ENCODE assay signal across 11 mouse cellular contexts in genomic region chr16:17499249-17499883, GRCm38 (mm10). TPM values are rescaled to one million over a fixed set of nuclear protein-coding genes. Genes with fewer than 3 reads are reported as not detected.
A peak's percentile ranks its signal among the peaks of the same experiment; 100 is the strongest.
DNase-seq lines count a peak whose midpoint lies in the region; ATAC-seq and TF ChIP-seq lines count a peak whose summit lies in the region.
"Had no signal": no experiment of that assay in that cellular context is flagged by ENCODE, and none has a peak within 500 bp of the region (broad histone marks: within the 10 kb centered on the region; RNA-seq: fewer than 3 reads in every experiment).

No protein-coding gene starts in this region.

- no peaks in the 10 kb centered on the region for H3K9me3 ChIP-seq in forebrain, embryonic 16.5 days (ENCODE audit: control insufficient read depth, low read length)
- H3K9me3 ChIP-seq in midbrain, embryonic 12.5 days = no peaks in the 10 kb centered on the region

- WGBS in forebrain, embryonic 16.5 days = 18% methylated on average over 10 of the region's 10 CpGs
- 14% methylated on average over 10 of the region's 10 CpGs for WGBS in midbrain, embryonic 12.5 days

- ATAC-seq in forebrain, embryonic 16.5 days = peak; percentile 77
- ATAC-seq in midbrain, embryonic 12.5 days (ENCODE audit: low FRiP score, low read depth) = peak; percentile 80
- ATAC-seq in activated CD4-positive, CD25-positive, alpha-beta regulatory T cell, adult 4 months = no peak

- no peak overlapping the region for H3K4me3 ChIP-seq in forebrain, embryonic 16.5 days (replicated peaks; ENCODE audit: low read length)
- no peak overlapping the region for H3K4me3 ChIP-seq in midbrain, embryonic 12.5 days

- TF ChIP-seq CTCF in brain, embryonic 14.5 days (IDR thresholded peaks at IDR 0.05; ENCODE audit: borderline replicate concordance, extremely low read depth, insufficient read depth, insufficient read length) = no peak

- no peak overlapping the region for H3K4me2 ChIP-seq in forebrain, embryonic 16.5 days (ENCODE audit: low read length)
- peak overlapping the region; percentile 9; the same call in 1 of the 2 replicates for H3K4me2 ChIP-seq in midbrain, embryonic 12.5 days (replicated peaks)

- TF ChIP-seq POLR2A in brain, embryonic 14.5 days (IDR thresholded peaks at IDR 0.05; ENCODE audit: borderline replicate concordance, extremely low read depth, insufficient read depth, insufficient read length, poor library complexity, severe bottlenecking) = no peak

- no peaks in the 10 kb centered on the region for H3K36me3 ChIP-seq in forebrain, embryonic 16.5 days (ENCODE audit: control insufficient read depth, insufficient read depth)
- H3K36me3 ChIP-seq in midbrain, embryonic 12.5 days = no peaks in the 10 kb centered on the region

- peaks cover 15% of the 10 kb centered on the region for H3K4me1 ChIP-seq in forebrain, embryonic 16.5 days (replicated peaks; ENCODE audit: control insufficient read depth, insufficient read depth, low read length)
- peaks cover 21% of the 10 kb centered on the region for H3K4me1 ChIP-seq in midbrain, embryonic 12.5 days

- no peaks in the 10 kb centered on the region for H3K27me3 ChIP-seq in forebrain, embryonic 16.5 days (replicated peaks; ENCODE audit: control insufficient read depth, insufficient read depth, low read length)
- H3K27me3 ChIP-seq in midbrain, embryonic 12.5 days = no peaks in the 10 kb centered on the region

- no peak overlapping the region for H3K9ac ChIP-seq in forebrain, embryonic 16.5 days (replicated peaks; ENCODE audit: low read depth, low read length)
- no peak overlapping the region; the same call in 1 of the 2 replicates for H3K9ac ChIP-seq in midbrain, embryonic 12.5 days (replicated peaks)

- H3K27ac ChIP-seq in forebrain, embryonic 16.5 days (ENCODE audit: low read length) = no peak overlapping the region
- H3K27ac ChIP-seq in midbrain, embryonic 12.5 days (replicated peaks) = no peak overlapping the region

- peak; percentile 84 for DNase-seq in heart, adult 11 months
- no peak for DNase-seq in heart, adult 8-10 months (ENCODE audit: low spot score)
- peak; percentile 81 for DNase-seq in brain, embryonic 14.5 days (ENCODE audit: low read depth)
- no peak for DNase-seq in B cell, adult 2 months
- no peak for DNase-seq in urinary bladder, postnatal 4 days (ENCODE audit: low spot score in 2 of 2)
- DNase-seq: gastrocnemius, postnatal 10 days; kidney, adult 11 months had no signal

RNA-seq across cellular contexts. Expression of gene Lztr1, which starts 9.1 kb away (rescaled TPM):
- 10 to 100 TPM; 26.0 to 37.0 (median 29.7) TPM for total RNA-seq in heart, adult 8-10 months (2022)
- polyA plus RNA-seq in brain, embryonic 14.5 days (2012; rRNA removed) = 309 and 395 TPM in 2 replicates
- polyA plus RNA-seq in forebrain, embryonic 16.5 days (2015; fragmentation: Nextera tagmentation; extraction: Ambion mirVana) = 130 and 150 TPM in 2 replicates
- 107 and 118 TPM in 2 replicates for polyA plus RNA-seq in midbrain, embryonic 12.5 days (2016; fragmentation: Nextera tagmentation; extraction: Ambion mirVana)
- polyA plus RNA-seq in activated CD4-positive, CD25-positive, alpha-beta regulatory T cell, adult 4 months (2017; shearing (Covaris generic)) = 10 to 100 TPM; 41.0 to 47.1 TPM

RNA-seq across cellular contexts. Expression of gene Aifm3, which starts 10.0 kb away (rescaled TPM):
- under 1 TPM in 1 of 4 experiments, not detected in 3; 0.35 TPM for total RNA-seq in heart, adult 8-10 months (2022)
- 16.6 and 17.4 TPM in 2 replicates for polyA plus RNA-seq in brain, embryonic 14.5 days (2012; rRNA removed)
- polyA plus RNA-seq in forebrain, embryonic 16.5 days (2015; fragmentation: Nextera tagmentation; extraction: Ambion mirVana) = 9.5 and 12.6 TPM in 2 replicates
- polyA plus RNA-seq in midbrain, embryonic 12.5 days (2016; fragmentation: Nextera tagmentation; extraction: Ambion mirVana) = 4.0 and 7.8 TPM in 2 replicates
- polyA plus RNA-seq in activated CD4-positive, CD25-positive, alpha-beta regulatory T cell, adult 4 months (2017; shearing (Covaris generic)) = not detected
- polyA plus RNA-seq: C2C12 had no signal

RNA-seq across cellular contexts. Expression of gene Thap7, which starts 31.6 kb away (rescaled TPM):
- total RNA-seq in heart, adult 8-10 months (2022) = 10 to 100 TPM; 16.6 to 18.5 (median 17.6) TPM
- polyA plus RNA-seq in brain, embryonic 14.5 days (2012; rRNA removed) = 75.1 and 103 TPM in 2 replicates
- polyA plus RNA-seq in forebrain, embryonic 16.5 days (2015; fragmentation: Nextera tagmentation; extraction: Ambion mirVana) = 66.3 and 66.5 TPM in 2 replicates
- polyA plus RNA-seq in midbrain, embryonic 12.5 days (2016; fragmentation: Nextera tagmentation; extraction: Ambion mirVana) = 53.1 and 61.2 TPM in 2 replicates
- polyA plus RNA-seq in activated CD4-positive, CD25-positive, alpha-beta regulatory T cell, adult 4 months (2017; shearing (Covaris generic)) = 10 to 100 TPM; 67.5 to 70.8 TPM

RNA-seq across cellular contexts. Expression of gene Crkl, which starts 47.6 kb away (rescaled TPM):
- 10 to 100 TPM; 22.8 to 29.8 (median 28.1) TPM for total RNA-seq in heart, adult 8-10 months (2022)
- polyA plus RNA-seq in brain, embryonic 14.5 days (2012; rRNA removed) = 58.5 and 66.4 TPM in 2 replicates
- 104 and 122 TPM in 2 replicates for polyA plus RNA-seq in forebrain, embryonic 16.5 days (2015; fragmentation: Nextera tagmentation; extraction: Ambion mirVana)
- polyA plus RNA-seq in midbrain, embryonic 12.5 days (2016; fragmentation: Nextera tagmentation; extraction: Ambion mirVana) = 98.2 and 100 TPM in 2 replicates
- polyA plus RNA-seq in activated CD4-positive, CD25-positive, alpha-beta regulatory T cell, adult 4 months (2017; shearing (Covaris generic)) = 10 to 100 TPM; 16.6 to 21.2 TPM

Comparison
In these comparisons a context has a peak if more than half of its experiments do, and no peak if none do; other contexts are left out.
1. DNase-seq: peak in heart, adult 11 months (single experiment) and brain, embryonic 14.5 days (single experiment); none in heart, adult 8-10 months (single experiment), B cell, adult 2 months (0 of 2) and urinary bladder, postnatal 4 days (0 of 2).